Mouse (Mus musculus) liver, embryonic 13.5 days (tissue): ENCODE measurements around the gene Bcap31. TPM values are rescaled to one million over a fixed set of nuclear protein-coding genes. Genes with fewer than 3 reads are reported as not detected.

Experiments
- ATAC-seq: fragments of 200-750 bp; cut with Nextera tagmentation; 2 replicates; pipeline ENCODE4 v1.8.0; 2017; ENCODE audit warnings: low read depth, mild to moderate bottlenecking, moderate number of reproducible peaks, moderate library complexity
- DNase-seq: peaks from one replicate; pipeline ENCODE4 v3.0.0; 2022
- H3K27ac ChIP-seq: fragments of 300-500 bp; sonication (generic); 2 replicates; pipeline ENCODE4 v1.5.1; 2015; ENCODE audit warnings: moderate library complexity, mild to moderate bottlenecking, inconsistent platforms
- H3K27me3 ChIP-seq: fragments of 300-500 bp; sonication (generic); 2 replicates; pipeline ENCODE4 v1.6.1; 2015; ENCODE audit warnings: mild to moderate bottlenecking, inconsistent platforms
- H3K36me3 ChIP-seq: fragments of 300-500 bp; sonication (generic); 2 replicates; pipeline ENCODE4 v1.6.1; 2015; ENCODE audit warnings: mild to moderate bottlenecking, inconsistent platforms
- H3K4me1 ChIP-seq: fragments of 300-500 bp; sonication (generic); replicated peaks from 2 replicates; pipeline ENCODE4 v1.6.1; 2015; ENCODE audit warnings: inconsistent platforms
- H3K4me2 ChIP-seq: fragments of 300-500 bp; sonication (generic); 2 replicates; pipeline ENCODE4 v1.6.1; 2015; ENCODE audit warnings: inconsistent platforms, mild to moderate bottlenecking, moderate library complexity
- H3K4me3 ChIP-seq: fragments of 300-500 bp; sonication (generic); replicated peaks from 2 replicates; pipeline ENCODE4 v1.5.1; 2015; ENCODE audit warnings: mild to moderate bottlenecking, inconsistent platforms
- H3K9ac ChIP-seq: fragments of 300-500 bp; sonication (generic); 2 replicates; pipeline ENCODE4 v1.6.1; 2015; ENCODE audit warnings: mild to moderate bottlenecking, inconsistent platforms
- H3K9me3 ChIP-seq: fragments of 300-500 bp; sonication (generic); replicated peaks from 2 replicates; pipeline ENCODE4 v1.6.1; 2016; ENCODE audit warnings: inconsistent platforms
- WGBS: fragments of 180-500 bp; shearing (Covaris S2); methylation state at CpG from one replicate; pipeline ENCODE4 v1.1.7; 2015; ENCODE audit not compliant: insufficient replicate concordance; 5-methylcytosine and 5-hydroxymethylcytosine counted together
- polyA plus RNA-seq: library from polyadenylated mRNA; unstranded; fragments of >200 nt; fragmentation: Nextera tagmentation; extraction: Ambion mirVana; gene quantifications from 2 replicates; pipeline ENCODE4 v1.2.1, GENCODE M21; 2015

Bcap31 gene
- polyA plus RNA-seq, 1 experiment from 2014 or later, result 171 TPM

- Histone ChIP-seq H3K4me3 (peak overlapping the region; percentile 70; the same call in 1 of the 2 replicates), H3K4me1 (peaks cover 43% of the 10 kb centered on the region), H3K36me3 (0 out of 2 replicates have a peak, but pooled peaks cover under 1% of the 10 kb centered on the region), H3K9ac (peak overlapping the region; percentile 84; the same call in 1 of the 2 replicates), H3K4me2 (peak overlapping the region; percentile 83), H3K9me3 (no peaks in the 10 kb centered on the region), H3K27ac (peak overlapping the region; percentile 21; the same call in 1 of the 2 replicates), H3K27me3 (no peaks in the 10 kb centered on the region)
- ATAC-seq (no peak), DNase-seq (no peak)
- WGBS, result 35% methylated on average over 5 of the region's 5 CpGs
These were observed 2.8 kb upstream of the Bcap31 start for GRCm38 (mm10) chrX:73718686-73719362.

- ATAC-seq, result no peak
- Histone ChIP-seq H3K4me1 (peaks cover 43% of the 10 kb centered on the region), H3K27me3 (no peaks in the 10 kb centered on the region), H3K4me3 (peak overlapping the region; percentile 70), H3K4me2 (peak overlapping the region; percentile 83), H3K9ac (peak overlapping the region; percentile 84), H3K9me3 (no peaks in the 10 kb centered on the region), H3K27ac (peak overlapping the region; percentile 21; the same call in 1 of the 2 replicates), H3K36me3 (0 out of 2 replicates have a peak, but pooled peaks cover 6% of the 10 kb centered on the region)
- 35% methylated on average over 3 of the region's 3 CpGs for WGBS
- DNase-seq, result no peak
These were observed 2.3 kb upstream of the Bcap31 start for GRCm38 (mm10) chrX:73718271-73718670.

- Histone ChIP-seq H3K27ac (peak overlapping the region; percentile 90; the same call in 1 of the 2 replicates), H3K36me3 (0 out of 2 replicates have a peak, but pooled peaks cover 10% of the 10 kb centered on the region), H3K9ac (peak overlapping the region; percentile 84), H3K9me3 (no peaks in the 10 kb centered on the region), H3K4me1 (peaks cover 43% of the 10 kb centered on the region), H3K4me3 (peak overlapping the region; percentile 70), H3K4me2 (peak overlapping the region; percentile 83), H3K27me3 (no peaks in the 10 kb centered on the region)
- ATAC-seq (no peak), DNase-seq (no peak)
- 48% methylated on average over 11 of the region's 11 CpGs for WGBS
These were observed 1.7 kb upstream of the Bcap31 start for GRCm38 (mm10) chrX:73717667-73718066.

GRCm38 (mm10) chrX:73716709-73717545, 952 bp upstream of the Bcap31 start:
- ATAC-seq (peak; percentile 23), DNase-seq (peak; percentile 37)
- Histone ChIP-seq H3K4me3 (peak overlapping the region; percentile 70), H3K27me3 (no peaks in the 10 kb centered on the region), H3K9ac (peak overlapping the region; percentile 84), H3K9me3 (no peaks in the 10 kb centered on the region), H3K4me2 (peak overlapping the region; percentile 83), H3K27ac (peak overlapping the region; percentile 90), H3K36me3 (peaks cover 14% of the 10 kb centered on the region), H3K4me1 (peaks cover 43% of the 10 kb centered on the region)
- WGBS, result 24% methylated on average over 30 of the region's 30 CpGs

- ATAC-seq, result peak; percentile 24
- peak overlapping the region; percentile 70 for H3K4me3 ChIP-seq
- DNase-seq, result peak; percentile 31
- peak overlapping the region; percentile 90 for H3K27ac ChIP-seq
- H3K4me1 ChIP-seq, result peaks cover 43% of the 10 kb centered on the region
- 15% methylated on average over 21 of the region's 21 CpGs for WGBS
- H3K36me3 ChIP-seq, result peaks cover 21% of the 10 kb centered on the region
- peak overlapping the region; percentile 84 for H3K9ac ChIP-seq
- peak overlapping the region; percentile 83 for H3K4me2 ChIP-seq
- no peaks in the 10 kb centered on the region for H3K9me3 ChIP-seq
- H3K27me3 ChIP-seq, result no peaks in the 10 kb centered on the region
These were observed 383 bp downstream of the Bcap31 start for GRCm38 (mm10) chrX:73715476-73716108.

- Histone ChIP-seq H3K4me3 (no peak overlapping the region), H3K27ac (no peak overlapping the region), H3K4me1 (no peaks in the 10 kb centered on the region), H3K9me3 (no peaks in the 10 kb centered on the region), H3K36me3 (peaks cover 26% of the 10 kb centered on the region; the same call in 1 of the 2 replicates), H3K27me3 (no peaks in the 10 kb centered on the region), H3K4me2 (no peak overlapping the region), H3K9ac (no peak overlapping the region)
- WGBS, result 54% methylated on average over 1 of the region's 1 CpGs
- ATAC-seq, result no peak
- no peak for DNase-seq
These were observed 15.5 kb downstream of the Bcap31 start for GRCm38 (mm10) chrX:73700472-73700871.

GRCm38 (mm10) chrX:73690917-73691629, 24.9 kb downstream of the Bcap31 start:
- Histone ChIP-seq H3K9ac (no peak overlapping the region), H3K9me3 (no peaks in the 10 kb centered on the region), H3K36me3 (peaks cover 35% of the 10 kb centered on the region), H3K27ac (no peak overlapping the region), H3K4me2 (no peak overlapping the region), H3K27me3 (no peaks in the 10 kb centered on the region), H3K4me3 (no peak overlapping the region), H3K4me1 (no peaks in the 10 kb centered on the region)
- DNase-seq (no peak), ATAC-seq (peak; percentile 51)
- WGBS, result 56% methylated on average over 5 of the region's 5 CpGs

- peaks cover 56% of the 10 kb centered on the region for H3K36me3 ChIP-seq
These were observed 30.3 kb downstream of the Bcap31 start for GRCm38 (mm10) chrX:73685629-73686028.

GRCm38 (mm10) chrX:73684978-73685377, 31.0 kb downstream of the Bcap31 start:
- Histone ChIP-seq H3K4me2 (no peak overlapping the region), H3K27ac (no peak overlapping the region), H3K27me3 (no peaks in the 10 kb centered on the region), H3K9ac (no peak overlapping the region), H3K4me1 (no peaks in the 10 kb centered on the region), H3K9me3 (no peaks in the 10 kb centered on the region), H3K36me3 (peaks cover 56% of the 10 kb centered on the region), H3K4me3 (no peak overlapping the region)
- no peak for DNase-seq
- no peak for ATAC-seq

More at GRCm38 (mm10) chrX:73685629-73686028, 30.3 kb downstream of the Bcap31 start:
- Histone ChIP-seq H3K9ac (no peak overlapping the region), H3K27me3 (no peaks in the 10 kb centered on the region), H3K4me2 (no peak overlapping the region), H3K4me3 (no peak overlapping the region), H3K27ac (no peak overlapping the region), H3K9me3 (no peaks in the 10 kb centered on the region), H3K4me1 (no peaks in the 10 kb centered on the region)
- DNase-seq, result no peak
- 67% methylated on average over 3 of the region's 3 CpGs for WGBS
- no peak for ATAC-seq

- ATAC-seq (no peak), DNase-seq (no peak)
- no peaks in the 10 kb centered on the region for H3K4me1 ChIP-seq
- H3K27ac ChIP-seq, result no peak overlapping the region
- H3K4me2 ChIP-seq, result no peak overlapping the region
- H3K9ac ChIP-seq, result no peak overlapping the region
- H3K4me3 ChIP-seq, result no peak overlapping the region
- no peaks in the 10 kb centered on the region for H3K9me3 ChIP-seq
- peaks cover 50% of the 10 kb centered on the region for H3K36me3 ChIP-seq
- WGBS, result 82% methylated on average over 2 of the region's 2 CpGs
- no peaks in the 10 kb centered on the region for H3K27me3 ChIP-seq
These were observed 31.8 kb downstream of the Bcap31 start for GRCm38 (mm10) chrX:73684156-73684555.
